Mouse (Mus musculus): ENCODE measurements around the gene Notch1.

GRCm38 (mm10) chr2:26460837-26461236, 55.6 kb downstream of the Notch1 start:
- TF ChIP-seq POLR2A (IDR thresholded peaks at IDR 0.05; ENCODE audit: control insufficient read depth in 1 of 2, insufficient read depth in 1 of 2, low read depth in 1 of 2, low read length in 2 of 2, poor library complexity in 1 of 2) (no peak), E2F4 (IDR thresholded peaks at IDR 0.05; ENCODE audit: borderline replicate concordance, low read depth, low read length) (no peak), CTCF (IDR thresholded peaks at IDR 0.05 in 2 of 3, conservative IDR thresholded peaks at IDR 0.05 in 1 of 3; ENCODE audit: control insufficient read depth in 1 of 3, insufficient read depth in 1 of 3, low read depth in 2 of 3, low read length in 3 of 3, poor library complexity in 1 of 3, severe bottlenecking in 1 of 3) (no peak), MAZ (IDR thresholded peaks at IDR 0.05; ENCODE audit: low read depth, low read length) (no peak), USF1 (IDR thresholded peaks at IDR 0.05; ENCODE audit: low read depth, low read length) (no peak), GATA1 (IDR thresholded peaks at IDR 0.05; ENCODE audit: low read depth, low read length) (no peak), EP300 (IDR thresholded peaks at IDR 0.05; ENCODE audit: low read depth in 1 of 2, low read length in 2 of 2) (no peak), MXI1 (IDR thresholded peaks at IDR 0.05; ENCODE audit: low read depth, low read length) (no peak), UBTF (IDR thresholded peaks at IDR 0.05; ENCODE audit: borderline replicate concordance, insufficient read depth, low read depth, low read length) (no peak), SMC3 (IDR thresholded peaks at IDR 0.05; ENCODE audit: low read depth, low read length) (no peak)

All from MEL (cell line).